Mouse (Mus musculus) mature B cell (primary cell): ENCODE data around the gene Arfrp1.

Experiments
- in situ Hi-C: fragments of 300-500 bp; cut with MboI; formaldehyde crosslinking; loops from 2 replicates; pipeline ENCODE4 v1.14.3; 2019

Gene Arfrp1

DNA sequence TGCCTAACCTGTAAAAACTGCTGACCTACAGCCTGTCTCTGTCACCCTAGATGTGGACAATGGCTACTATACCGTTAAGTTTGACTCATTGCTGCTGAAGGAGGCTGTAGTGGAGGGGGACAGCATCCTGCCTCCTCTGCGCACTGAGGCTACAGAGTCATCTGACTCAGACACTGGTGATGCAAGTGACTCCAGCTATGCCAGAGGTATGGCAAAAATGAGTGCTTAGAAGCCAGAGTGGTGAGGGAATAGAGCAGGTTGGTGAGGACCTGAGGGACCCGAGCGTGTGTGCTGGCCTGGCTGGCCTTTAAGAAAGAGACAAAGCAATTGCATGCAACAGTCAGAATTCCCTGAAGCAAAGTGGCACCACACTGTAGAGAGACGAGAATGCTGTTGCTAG is 13.5 kb upstream of the Arfrp1 start:
- in situ Hi-C loops, result no loop called here

DNA sequence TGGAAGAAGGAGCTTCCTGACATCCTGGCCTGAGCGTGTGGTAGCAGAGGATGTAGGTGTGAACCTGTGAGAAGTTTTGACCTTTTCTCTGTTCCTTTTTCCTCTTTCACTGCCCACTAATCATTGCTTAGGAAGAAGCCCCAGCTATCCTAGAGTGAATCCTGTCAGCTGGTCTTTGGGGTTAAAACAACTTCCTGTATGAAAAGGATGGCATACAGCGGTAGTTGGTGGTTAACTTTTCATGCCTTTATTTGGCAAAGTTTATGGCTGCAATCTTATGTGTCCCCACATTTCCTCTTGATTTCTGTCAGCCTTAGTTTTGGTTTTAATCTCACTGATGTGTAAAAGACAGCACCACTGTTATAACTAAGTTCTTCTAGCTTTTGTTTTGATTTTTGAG is 12.0 kb upstream of the Arfrp1 start:
- in situ Hi-C loops, result no loop called here

DNA sequence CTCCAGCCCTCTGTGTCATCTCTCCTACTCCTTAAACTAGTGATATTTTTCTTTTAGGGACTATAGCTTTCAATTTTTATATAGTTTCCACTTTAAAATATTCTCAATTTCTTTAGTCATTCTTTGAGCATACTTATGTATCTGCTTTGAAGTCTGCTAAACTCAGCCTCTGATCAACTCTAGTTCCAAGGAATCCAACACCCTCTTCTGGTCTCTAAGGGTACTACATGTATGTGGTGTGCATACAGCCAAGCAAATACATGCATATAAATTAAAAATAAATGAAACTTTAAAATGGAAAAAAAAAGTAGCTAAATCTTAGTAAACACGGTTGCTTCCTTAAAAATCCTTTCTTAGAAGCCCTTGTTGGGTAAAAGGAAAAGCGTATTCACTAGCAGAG is 10.6 kb upstream of the Arfrp1 start:
- in situ Hi-C loops, result no loop called here

DNA sequence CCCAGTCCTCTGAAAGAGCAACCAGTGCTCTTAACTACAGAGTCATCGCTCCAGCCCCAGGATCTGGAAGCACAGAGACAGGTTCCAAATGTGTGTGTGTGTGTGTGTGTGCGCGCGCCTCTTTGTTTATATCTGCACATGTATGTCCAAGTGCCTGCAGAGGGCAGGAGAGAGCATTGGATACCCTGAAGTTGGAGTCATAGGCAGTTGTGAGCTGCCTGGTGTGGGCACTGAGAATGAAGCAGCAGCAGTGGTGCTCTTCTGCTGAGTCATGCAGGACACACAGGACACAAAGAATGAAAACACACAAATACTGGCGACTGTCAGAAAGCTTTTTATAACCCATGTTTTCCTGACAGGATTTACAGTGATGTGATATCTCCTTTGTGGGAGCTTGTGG is 4.8 kb upstream of the Arfrp1 start:
- in situ Hi-C loops, result no loop called here

DNA sequence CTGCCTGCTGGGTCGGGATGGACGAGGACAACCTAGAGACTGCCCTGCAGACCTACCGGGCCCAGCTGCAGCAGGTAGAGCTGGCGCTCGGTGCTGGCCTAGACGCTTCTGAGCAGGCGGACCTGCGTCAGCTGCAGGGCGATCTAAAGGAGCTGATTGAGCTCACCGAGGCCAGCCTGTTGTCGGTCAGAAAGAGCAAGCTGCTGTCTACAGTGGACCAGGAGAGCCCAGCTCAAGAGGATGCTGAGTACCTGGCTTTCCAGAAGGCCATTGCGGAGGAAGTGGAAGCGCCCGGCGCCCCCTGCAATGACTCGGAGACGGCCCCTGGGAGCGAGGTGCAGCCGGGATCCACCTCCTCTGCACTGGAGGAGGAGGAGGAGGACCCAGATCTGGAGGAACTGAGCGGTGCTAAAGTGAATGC is 461 bp upstream of the Arfrp1 start:
- in situ Hi-C loops, result no loop called here

DNA sequence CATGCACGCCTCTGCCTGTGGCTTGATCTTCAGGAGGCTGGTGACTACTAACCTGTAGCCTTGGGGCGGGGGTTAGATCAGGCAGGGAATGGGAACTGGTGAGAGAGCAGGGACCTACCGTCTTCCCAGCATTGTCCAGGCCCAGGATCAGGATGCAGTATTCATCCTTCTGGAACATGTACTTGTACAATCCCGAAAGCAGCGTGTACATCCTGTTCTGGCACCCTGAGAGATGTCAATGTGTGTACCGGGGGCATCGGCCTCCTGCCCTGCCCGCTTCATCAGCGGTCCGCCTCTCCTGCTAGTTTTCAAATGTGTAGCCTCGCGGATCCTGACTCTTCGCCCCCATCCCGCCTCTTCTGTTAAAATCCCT is 731 bp downstream of the Arfrp1 start:
- in situ Hi-C loops, result no loop called here

DNA sequence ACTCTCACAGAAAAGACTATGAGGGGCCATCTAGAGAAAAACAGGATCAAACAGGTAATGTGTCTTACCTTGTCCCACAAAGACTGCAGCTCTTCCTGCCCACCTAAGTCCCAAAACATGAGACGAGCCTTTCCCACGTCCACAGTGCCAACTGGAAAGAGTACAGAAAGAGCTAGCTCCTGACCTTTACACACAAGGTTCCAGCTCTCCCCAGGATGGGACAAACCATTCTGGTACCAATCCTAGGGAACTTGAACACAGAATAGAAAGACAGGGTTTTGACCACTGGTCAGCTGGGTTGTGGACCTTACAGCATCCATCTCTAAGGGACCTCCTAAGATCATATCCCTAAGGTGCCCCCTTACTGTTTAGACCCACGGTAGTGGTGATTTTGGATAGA is 1.3 kb downstream of the Arfrp1 start:
- in situ Hi-C loops, result no loop called here

DNA sequence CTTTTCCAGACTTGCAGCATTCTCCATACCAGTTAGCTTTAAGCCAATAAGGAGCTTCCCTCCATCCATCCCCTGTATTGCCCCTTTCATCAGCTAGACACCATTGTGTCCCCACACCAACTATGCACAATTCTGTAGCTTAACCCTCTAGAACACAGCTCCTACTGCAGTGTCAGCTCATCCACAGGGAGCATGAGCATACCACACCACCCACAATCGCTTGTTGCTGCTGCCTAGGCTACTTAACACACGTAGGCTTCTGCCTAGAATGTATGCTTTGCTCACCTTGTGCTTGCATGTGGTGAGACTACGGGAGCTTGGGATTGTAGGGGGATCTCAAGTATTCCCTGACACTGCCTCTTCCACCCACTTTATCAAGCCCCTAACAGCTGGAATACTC is 8.4 kb downstream of the Arfrp1 start:
- in situ Hi-C loops, result no loop called here

DNA sequence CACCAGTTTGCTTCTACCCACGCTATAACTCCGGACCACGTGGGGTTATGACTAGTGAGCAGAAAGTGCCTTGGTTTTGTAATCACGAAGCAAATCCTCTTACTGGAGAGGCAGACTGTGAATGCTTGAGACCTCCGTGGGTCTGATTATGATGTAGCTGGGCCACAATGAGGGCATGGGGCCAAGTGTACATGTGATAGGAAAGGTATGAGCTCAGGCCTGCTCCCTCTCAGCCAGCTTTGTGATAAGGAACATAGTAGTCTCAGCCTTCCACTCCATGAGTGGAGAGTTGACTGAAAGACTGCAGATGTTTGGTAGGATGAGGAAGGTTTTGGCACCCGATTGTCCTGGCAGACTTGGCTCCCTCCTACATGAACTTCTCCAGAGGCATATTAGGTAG is 22.4 kb downstream of the Arfrp1 start:
- in situ Hi-C loops, result no loop called here

DNA sequence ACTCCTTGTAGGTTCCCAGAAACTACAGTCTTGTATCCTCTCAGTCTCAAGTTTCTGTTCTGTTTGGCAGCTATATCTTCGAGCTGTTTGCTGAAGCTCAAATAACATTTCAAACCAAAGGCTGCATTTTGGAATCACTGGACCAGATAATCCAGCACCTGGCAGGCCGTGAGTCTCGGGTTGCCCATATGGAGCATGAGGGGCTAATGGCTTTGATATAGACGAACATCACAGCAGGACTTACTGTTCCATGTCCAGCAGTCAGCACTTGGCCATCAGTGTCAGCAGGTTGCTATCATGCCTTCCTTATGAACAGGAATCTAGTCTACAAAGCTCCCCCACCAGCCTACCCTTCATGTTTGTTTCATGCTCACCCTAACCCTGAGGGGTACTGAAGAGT is 24.8 kb downstream of the Arfrp1 start:
- in situ Hi-C loops, result no loop called here

DNA sequence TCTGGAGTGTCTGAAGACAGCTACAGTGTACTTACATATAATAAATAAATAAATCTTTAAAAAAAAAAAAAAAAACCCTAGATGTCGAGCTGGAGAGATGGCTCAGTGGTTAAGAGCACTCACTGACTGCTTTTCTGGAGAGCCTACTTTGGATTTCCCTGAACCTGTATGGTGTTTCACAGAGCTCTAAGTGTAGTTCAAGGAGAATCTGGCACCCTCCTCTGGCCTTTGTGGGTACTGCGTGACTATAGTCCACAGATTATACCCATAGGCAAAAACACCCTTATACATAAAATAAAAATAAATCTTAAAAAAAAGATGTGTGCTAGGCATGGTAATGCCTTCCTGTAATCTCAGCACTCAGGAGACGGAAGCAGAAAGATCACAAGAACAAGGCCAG is 31.2 kb downstream of the Arfrp1 start:
- in situ Hi-C loops, result loop anchor here (10.0 kb wide), 1 partner anchor 149 kb away; the partner anchor contains the start of gene Ppdpf

DNA sequence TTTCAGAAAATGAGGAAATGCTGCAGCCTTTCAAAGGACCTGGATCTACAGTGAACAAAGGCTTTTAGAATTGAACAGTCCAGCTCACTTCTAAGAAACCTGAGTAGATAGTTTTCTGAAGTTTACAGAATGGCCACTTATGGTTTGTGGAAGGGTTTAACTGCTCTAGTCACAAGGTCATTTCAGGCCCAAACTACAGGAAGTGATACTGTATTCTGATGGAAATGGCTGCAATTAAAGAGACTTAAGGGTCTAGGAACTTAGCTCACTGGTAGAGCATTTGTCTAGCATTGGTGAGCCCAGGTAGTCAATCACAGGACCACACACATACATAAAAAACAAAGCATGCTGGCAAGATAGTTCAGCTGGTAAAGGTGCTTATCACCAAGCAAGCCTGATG is 32.7 kb downstream of the Arfrp1 start:
- in situ Hi-C loops, result loop anchor here (10.0 kb wide), 1 partner anchor 148 kb away; the partner anchor contains the start of gene Ppdpf

DNA sequence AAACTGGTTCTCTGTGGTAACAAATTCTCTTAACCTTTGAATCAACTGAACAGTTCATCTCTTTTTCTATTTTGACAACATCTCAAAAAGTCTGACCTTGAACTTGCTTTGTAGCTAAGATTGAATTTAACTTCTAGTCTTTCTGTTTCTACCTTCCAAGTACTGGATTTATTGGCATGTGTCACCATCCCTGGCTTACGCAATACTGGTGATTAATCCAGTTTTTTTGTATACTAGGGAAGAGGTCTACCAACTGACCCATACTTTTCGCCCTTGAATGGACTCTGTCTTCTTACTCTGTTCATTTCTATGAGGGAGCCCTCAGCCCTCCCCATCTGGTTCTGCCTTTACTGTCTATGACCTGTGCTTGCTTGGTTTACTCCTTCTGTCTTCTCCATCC is 39.1 kb downstream of the Arfrp1 start:
- in situ Hi-C loops, result no loop called here

DNA sequence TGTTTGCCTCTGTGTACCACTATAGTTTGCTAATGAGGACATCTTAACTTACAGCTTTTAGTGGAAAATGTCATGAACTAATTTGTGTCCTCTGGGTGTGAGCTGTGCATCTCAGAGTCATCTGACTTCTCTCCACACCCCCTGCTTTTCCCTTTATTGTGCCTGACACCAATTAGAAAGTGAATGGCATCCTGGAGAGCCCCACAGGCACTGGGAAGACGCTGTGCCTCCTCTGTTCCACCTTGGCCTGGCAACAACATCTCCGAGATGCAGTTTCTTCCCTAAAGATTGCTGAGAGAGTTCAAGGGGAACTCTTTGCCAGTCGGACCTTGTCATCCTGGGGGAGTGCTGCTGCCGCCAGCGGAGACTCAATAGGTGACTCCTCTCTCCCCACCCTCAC is 43.1 kb downstream of the Arfrp1 start:
- in situ Hi-C loops, result no loop called here

DNA sequence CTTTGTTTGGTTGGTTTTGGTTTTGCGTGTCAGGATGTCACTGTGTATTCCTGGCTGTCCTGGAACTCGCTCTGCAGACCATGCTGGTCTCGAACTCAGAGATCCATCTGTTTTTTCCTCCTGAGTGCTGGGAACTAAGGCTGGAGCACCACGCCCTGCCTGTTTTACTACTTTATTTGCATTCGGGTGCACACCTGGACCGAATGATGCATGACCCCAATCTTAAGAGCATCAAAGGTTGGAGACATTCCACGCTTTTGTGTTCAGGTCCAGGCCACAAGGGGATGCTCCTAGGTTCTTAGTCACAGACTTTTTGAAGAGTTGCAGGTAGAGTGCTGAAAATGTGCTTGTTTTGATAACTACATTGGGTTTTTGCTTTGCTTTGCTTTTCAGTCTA is 45.1 kb downstream of the Arfrp1 start:
- in situ Hi-C loops, result no loop called here

DNA sequence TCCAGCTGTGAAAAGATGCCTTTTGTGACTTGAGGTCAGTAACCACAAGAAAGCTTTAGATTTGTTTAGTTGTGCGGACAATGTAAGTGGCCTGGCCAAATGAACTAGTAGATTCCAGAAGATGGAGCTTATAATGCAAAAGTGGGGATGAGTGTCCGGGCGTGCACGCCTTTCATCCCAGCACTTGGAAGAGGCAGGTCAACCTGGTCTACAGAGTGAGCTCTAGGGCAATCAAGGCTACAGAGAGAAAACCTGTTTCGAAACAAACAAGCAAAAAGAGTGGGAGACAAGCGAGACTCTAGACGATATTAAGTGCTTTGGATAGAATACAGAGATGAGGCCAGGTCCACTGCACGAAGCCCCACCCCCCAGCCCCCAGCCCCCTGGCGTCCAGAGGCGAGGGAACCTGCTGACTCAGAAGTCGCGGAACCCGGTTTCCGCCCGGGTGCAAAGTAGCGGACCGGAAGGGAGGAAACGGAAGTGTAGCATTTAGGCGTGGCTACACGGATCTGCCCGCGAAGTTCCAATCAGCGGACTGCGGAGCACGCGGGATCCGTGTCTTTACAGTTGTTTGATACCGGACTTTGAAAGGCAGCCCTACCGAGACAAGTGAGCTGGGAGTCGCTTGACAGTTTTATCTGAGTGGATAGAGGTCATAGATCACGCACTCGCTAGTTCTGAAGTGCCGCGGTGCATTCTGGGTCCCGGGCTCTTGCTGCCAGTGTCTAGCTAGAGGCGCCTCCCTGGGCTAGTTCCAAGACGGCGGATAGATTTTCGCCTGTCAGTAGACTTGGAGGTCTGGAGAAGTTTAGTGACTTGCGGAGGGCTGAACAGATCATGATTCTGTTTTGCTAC is 45.7 kb downstream of the Arfrp1 start, which contains the start of gene Rtel1:
Rtel1 (plus strand) TSS at position 492 of the 855 bp plus-strand sequence.
- in situ Hi-C loops, result no loop called here

DNA sequence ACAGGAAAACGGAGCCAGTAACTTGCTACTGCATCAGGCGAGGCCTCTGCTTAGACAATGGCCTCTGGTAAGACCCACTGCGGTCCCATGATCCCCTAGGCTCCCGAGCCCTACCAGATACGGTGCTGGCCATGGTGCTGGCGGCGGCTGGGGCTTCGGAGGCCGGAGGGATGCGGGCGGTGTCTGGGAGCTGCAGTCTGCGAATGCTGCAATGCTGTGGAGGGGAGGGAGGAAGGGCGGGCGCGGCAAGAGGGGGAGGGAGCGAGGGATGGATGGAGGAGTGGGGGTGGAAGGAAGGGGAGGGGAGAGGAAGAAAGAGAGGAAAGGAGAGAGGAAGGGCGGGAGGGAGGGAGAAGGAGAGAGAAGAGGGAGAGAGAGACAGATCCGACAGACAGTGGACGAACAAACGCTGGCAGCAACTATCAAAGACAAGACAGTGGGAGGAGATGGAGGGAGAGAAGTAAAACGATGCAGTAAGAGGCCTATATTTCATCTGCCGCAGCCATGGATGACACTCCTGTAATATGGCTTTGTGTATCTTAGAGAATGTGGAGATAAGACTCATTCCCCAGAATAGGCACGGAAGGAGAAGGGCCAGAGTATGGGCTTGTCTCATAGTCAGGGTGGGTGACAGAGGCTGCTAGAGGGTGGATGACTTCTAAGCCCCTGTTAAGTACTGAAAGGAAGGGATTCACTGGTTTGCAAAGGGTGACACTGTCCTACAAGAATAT is 51.0 kb downstream of the Arfrp1 start, which contains the start of gene Stmn3:
Stmn3 (minus strand) TSS at position 421 of the 731 bp plus-strand sequence.
- in situ Hi-C loops, result no loop called here

DNA sequence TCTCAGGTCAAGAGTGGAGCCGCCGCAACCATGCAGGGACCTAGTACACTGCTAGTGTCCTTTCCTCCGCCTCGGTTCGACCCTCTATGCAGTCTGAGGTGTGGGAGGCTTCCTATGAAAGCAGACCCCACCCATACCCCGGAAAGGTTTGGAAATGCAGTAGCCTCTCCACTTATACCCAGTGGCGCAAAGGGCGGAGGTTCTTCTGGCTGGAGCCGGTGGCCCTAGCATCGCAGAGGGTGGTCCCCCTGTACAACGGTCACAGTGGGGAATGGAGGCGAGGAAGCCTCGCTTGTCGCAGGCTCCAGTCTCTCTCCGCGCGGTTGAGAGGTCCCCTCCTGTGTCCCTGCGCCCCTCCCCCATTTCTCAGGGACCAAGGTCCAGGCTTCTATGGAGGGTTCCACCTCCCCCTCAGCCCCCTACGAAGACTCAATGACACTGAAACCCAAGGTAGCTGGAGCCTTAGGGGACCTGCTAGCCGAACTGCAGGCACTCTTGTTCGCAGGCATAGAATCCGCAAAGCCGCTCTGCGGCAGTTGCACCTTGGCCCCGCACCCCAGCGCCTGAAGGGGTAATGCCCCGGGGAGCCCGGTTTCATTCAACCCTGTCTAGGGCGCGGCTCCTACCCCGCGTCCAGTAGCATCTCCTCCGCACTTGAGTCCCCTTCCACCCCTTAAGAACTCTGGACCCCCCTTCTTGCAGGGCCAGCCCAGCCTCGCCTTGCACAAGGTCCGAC is 51.7 kb downstream of the Arfrp1 start:
- in situ Hi-C loops, result no loop called here

DNA sequence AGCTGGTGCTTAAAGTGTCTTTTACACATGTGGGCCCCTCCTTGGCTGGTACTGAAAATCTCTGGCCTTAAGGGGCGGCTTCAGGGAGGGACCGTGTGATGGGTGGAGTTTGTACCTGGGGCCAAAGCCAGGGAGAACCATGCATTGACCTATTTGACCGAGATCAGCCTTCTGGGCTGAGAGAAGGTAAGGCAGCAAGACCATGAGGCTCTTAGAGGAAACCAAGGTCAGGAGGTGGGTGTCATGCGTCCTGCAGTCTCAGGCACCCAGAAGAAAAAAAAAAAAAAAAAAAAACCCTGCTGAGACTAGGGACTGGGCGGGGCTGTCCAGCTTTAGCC is 52.2 kb downstream of the Arfrp1 start:
- in situ Hi-C loops, result no loop called here

DNA sequence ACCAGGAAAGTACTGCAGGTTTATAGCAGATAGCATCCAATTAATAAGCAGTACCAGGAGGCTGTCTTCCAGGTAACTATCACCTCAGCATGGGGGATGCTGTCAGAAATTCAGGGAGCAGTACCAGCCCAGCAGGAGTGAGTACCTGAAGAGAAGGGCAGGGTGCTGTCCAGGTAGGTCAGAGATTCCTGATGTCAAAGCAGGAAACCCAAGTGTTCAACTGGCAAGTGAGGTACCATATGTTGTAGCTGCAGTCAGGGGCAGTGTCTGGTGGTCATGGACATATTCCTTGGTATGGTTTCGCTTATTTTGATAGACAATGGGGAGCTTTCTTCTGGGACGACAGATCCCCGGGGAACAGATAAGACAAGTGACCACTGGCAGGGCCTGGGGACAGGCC is 52.8 kb downstream of the Arfrp1 start:
- in situ Hi-C loops, result no loop called here
